Mouse (Mus musculus) heart, embryonic 13.5 days (tissue): ENCODE results near the gene Myo1g. TPM values are rescaled to one million over a fixed set of nuclear protein-coding genes. Genes with fewer than 3 reads are reported as not detected.

ENCODE experiments used
- ATAC-seq: fragments of 200-750 bp; cut with Nextera tagmentation; 2 replicates; pipeline ENCODE4 v1.8.0; 2017; ENCODE audit warnings: moderate TSS enrichment; ENCODE audit not compliant: insufficient number of reproducible peaks, low FRiP score, low TSS enrichment; ENCODE audit errors: extremely low read depth
- H3K27ac ChIP-seq: fragments of 300-500 bp; sonication (generic); replicated peaks from 2 replicates; pipeline ENCODE4 v1.5.1; 2015; ENCODE audit warnings: moderate library complexity, mild to moderate bottlenecking, inconsistent platforms
- H3K27me3 ChIP-seq: fragments of 300-500 bp; sonication (generic); replicated peaks from 2 replicates; pipeline ENCODE4 v1.6.1; 2015; ENCODE audit warnings: mild to moderate bottlenecking, inconsistent platforms
- H3K36me3 ChIP-seq: fragments of 300-500 bp; sonication (generic); 2 replicates; pipeline ENCODE4 v1.6.1; 2015; ENCODE audit warnings: mild to moderate bottlenecking, inconsistent platforms
- H3K4me1 ChIP-seq: fragments of 300-500 bp; sonication (generic); 2 replicates; pipeline ENCODE4 v1.6.1; 2015; ENCODE audit warnings: inconsistent platforms
- H3K4me2 ChIP-seq: fragments of 300-500 bp; sonication (generic); 2 replicates; pipeline ENCODE4 v1.6.1; 2015; ENCODE audit warnings: inconsistent platforms, mild to moderate bottlenecking, moderate library complexity
- H3K4me3 ChIP-seq: fragments of 300-500 bp; sonication (generic); 2 replicates; pipeline ENCODE4 v1.5.1; 2015; ENCODE audit warnings: moderate library complexity, mild to moderate bottlenecking, inconsistent platforms
- H3K9ac ChIP-seq: fragments of 300-500 bp; sonication (generic); 2 replicates; pipeline ENCODE4 v1.6.1; 2015; ENCODE audit warnings: inconsistent platforms, mild to moderate bottlenecking, moderate library complexity
- H3K9me3 ChIP-seq: fragments of 300-500 bp; sonication (generic); 2 replicates; pipeline ENCODE4 v1.6.1; 2016; ENCODE audit warnings: inconsistent platforms
- WGBS: fragments of 180-500 bp; shearing (Covaris S2); methylation state at CpG from one replicate; pipeline ENCODE4 v1.1.7; 2015; ENCODE audit warnings: mixed read lengths; 5-methylcytosine and 5-hydroxymethylcytosine counted together
- polyA plus RNA-seq: library from polyadenylated mRNA; unstranded; fragments of >200 nt; fragmentation: Nextera tagmentation; extraction: Ambion mirVana; gene quantifications from 2 replicates; pipeline ENCODE4 v1.2.1, GENCODE M21; 2015

Myo1g gene
- polyA plus RNA-seq: 0.50 and 0.98 TPM in 2 replicates

DNA sequence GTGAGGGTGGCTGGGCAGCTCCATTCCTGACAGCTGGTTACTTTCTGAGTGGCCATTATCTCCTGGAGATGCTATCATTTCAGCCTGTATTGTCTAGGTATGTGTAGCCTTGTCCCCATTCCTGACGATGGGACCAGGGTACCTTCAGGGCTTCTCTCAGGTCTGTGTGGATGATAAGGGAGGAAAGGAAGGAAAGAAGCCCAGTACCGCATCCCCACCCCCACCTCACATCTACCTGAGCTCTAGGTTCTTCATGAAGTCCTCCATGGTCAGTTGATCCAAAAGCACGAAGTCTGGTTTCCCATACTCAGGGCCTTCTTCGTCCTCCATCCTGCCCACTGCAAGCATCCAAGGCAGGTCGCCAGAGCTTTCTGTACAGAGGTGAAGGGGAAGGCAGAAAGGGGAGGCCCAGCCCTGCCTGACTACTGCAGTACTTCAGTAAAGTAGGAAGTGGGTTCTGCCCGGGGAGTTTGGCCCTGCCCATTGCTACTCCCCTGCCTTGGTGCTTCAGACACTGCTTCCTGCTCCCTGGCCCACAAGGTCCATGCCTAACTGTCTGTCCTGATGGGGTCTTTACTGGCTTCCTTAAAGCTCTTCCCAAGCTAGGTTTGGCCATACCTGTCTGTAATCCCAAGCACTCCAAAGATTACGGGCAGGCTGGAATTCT, at the start of gene Myo1g:
TSS of gene Myo1g (minus strand) at position 459 of the 667 bp plus-strand sequence.
- no peaks in the 10 kb centered on the region for H3K9me3 ChIP-seq
- no peak within 1 kb of the TSS for H3K4me2 ChIP-seq
- WGBS: 65% methylated on average over 7 of the region's 7 CpGs
- H3K4me1 ChIP-seq: no peaks in the 10 kb centered on the region
- H3K27me3 ChIP-seq: 0 out of 2 replicates have a peak, but pooled peaks cover 4% of the 10 kb centered on the region
- no peak for ATAC-seq
- no peak within 1 kb of the TSS for H3K27ac ChIP-seq
- no peak within 1 kb of the TSS for H3K9ac ChIP-seq
- H3K4me3 ChIP-seq: no peak within 1 kb of the TSS
- peaks cover 24% of the 10 kb centered on the region for H3K36me3 ChIP-seq

- H3K9me3 ChIP-seq: no peaks in the 10 kb centered on the region
- 51% methylated on average over 3 of the region's 3 CpGs for WGBS
- no peak overlapping the region; the same call in 1 of the 2 replicates for H3K4me2 ChIP-seq
- H3K4me3 ChIP-seq: no peak overlapping the region
- H3K4me1 ChIP-seq: peaks cover 36% of the 10 kb centered on the region
- H3K36me3 ChIP-seq: peaks cover 38% of the 10 kb centered on the region
- no peak for ATAC-seq
- H3K27me3 ChIP-seq: peaks cover 2% of the 10 kb centered on the region; the same call in 1 of the 2 replicates
- H3K27ac ChIP-seq: no peak overlapping the region
- no peak overlapping the region for H3K9ac ChIP-seq
Measured at GRCm38 (mm10) chr11:6569410-6569777, 48.6 kb upstream of the Myo1g start.

DNA sequence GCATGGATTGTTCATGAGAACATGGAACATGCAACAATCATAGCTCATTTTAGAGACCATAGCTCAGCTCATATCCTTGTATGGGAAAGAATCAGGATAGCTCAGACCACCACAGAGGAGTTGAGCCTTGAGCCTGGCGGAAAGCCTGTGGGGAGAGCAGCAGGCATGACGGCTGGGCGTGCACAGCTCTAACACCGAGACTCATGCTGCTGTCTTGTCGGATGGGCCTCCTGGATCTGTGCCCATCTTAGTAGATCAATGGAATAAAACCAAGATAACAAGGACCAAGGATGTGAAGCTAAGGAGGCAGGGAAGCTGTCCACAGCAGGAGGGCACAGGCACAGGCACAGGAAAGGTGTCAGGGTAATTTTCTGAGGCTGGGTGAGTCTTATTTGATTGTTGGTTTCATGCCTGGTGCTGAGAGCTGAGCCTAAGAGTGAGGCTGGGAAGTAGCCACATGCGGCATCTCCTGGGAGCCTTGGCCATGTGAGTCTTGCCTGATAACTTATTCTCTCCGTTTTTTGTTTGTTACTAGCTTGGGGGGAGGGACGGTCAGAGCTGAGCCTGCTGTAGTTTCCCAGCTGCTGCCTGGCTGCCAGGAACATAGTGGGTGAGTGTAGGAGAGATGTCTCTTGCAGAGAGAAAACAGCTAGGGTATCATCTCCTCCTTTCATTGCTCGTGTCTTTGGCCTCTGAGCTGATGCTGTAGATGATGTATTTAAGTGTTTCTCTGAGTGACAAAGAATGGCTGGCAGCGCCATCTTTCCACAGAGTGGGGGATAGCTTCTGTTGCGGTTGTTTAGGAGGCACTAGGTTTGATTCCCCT, 48.0 kb upstream of the Myo1g start:
- peaks cover 2% of the 10 kb centered on the region; the same call in 1 of the 2 replicates for H3K27me3 ChIP-seq
- H3K4me3 ChIP-seq: no peak overlapping the region
- WGBS: 52% methylated on average over 11 of the region's 11 CpGs
- no peaks in the 10 kb centered on the region for H3K9me3 ChIP-seq
- peaks cover 38% of the 10 kb centered on the region for H3K36me3 ChIP-seq
- H3K4me2 ChIP-seq: peak overlapping the region; percentile 9; the same call in 1 of the 2 replicates
- peak overlapping the region; percentile 53 for H3K27ac ChIP-seq
- peak overlapping the region; percentile 24; the same call in 1 of the 2 replicates for H3K9ac ChIP-seq
- no peak for ATAC-seq
- H3K4me1 ChIP-seq: peaks cover 39% of the 10 kb centered on the region

DNA sequence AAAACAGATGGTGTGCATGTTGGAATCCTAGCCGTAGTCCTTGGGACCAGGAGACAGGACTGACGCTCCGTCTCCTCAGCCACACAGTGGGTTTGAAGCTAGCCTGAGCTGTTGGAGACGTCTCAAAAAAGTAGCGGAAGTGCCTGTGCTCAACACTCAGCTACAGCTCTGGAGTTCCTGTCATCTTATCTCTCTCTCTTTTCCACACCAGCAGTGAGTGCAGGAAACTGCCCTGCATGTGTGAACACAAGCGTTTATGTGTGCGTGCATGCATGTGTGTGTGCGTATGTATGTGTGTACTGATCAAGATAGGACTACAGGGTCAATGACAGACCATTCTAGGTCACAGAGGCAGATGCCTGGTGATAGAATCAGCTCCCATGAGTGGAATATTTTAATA, 47.2 kb upstream of the Myo1g start:
- H3K9me3 ChIP-seq: no peaks in the 10 kb centered on the region
- 31% methylated on average over 8 of the region's 8 CpGs for WGBS
- H3K36me3 ChIP-seq: peaks cover 36% of the 10 kb centered on the region
- H3K4me3 ChIP-seq: no peak overlapping the region
- H3K9ac ChIP-seq: no peak overlapping the region
- H3K4me1 ChIP-seq: peaks cover 38% of the 10 kb centered on the region
- no peak overlapping the region for H3K4me2 ChIP-seq
- ATAC-seq: peak; percentile 34; the same call in 1 of the 2 replicates
- peak overlapping the region; percentile 53 for H3K27ac ChIP-seq
- H3K27me3 ChIP-seq: peaks cover 2% of the 10 kb centered on the region; the same call in 1 of the 2 replicates

DNA sequence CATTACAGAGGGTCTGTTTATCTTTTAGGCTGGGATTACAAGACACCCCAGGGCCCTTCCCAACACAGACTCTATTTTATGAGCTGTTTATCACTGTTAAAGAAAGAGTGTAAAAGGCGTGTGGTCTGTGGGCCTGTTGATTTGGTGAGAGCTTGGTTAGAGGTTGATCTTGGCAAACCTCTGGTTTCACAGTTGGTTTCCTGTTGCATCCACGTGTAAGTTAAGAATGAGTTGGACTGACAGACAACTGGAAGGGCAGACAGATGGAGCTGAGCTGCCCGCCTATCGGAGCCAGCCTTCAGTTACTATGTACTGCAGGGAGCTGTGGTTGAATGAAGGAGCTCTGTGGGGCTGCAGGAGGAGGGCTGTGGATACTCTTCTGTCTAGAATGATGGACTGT, 45.7 kb upstream of the Myo1g start:
- 76% methylated on average over 4 of the region's 4 CpGs for WGBS
- Histone ChIP-seq H3K27ac (no peak overlapping the region), H3K4me3 (no peak overlapping the region), H3K36me3 (peaks cover 26% of the 10 kb centered on the region), H3K4me2 (no peak overlapping the region), H3K9me3 (no peaks in the 10 kb centered on the region), H3K9ac (no peak overlapping the region), H3K27me3 (peaks cover 2% of the 10 kb centered on the region; the same call in 1 of the 2 replicates), H3K4me1 (peaks cover 44% of the 10 kb centered on the region)
- no peak for ATAC-seq

DNA sequence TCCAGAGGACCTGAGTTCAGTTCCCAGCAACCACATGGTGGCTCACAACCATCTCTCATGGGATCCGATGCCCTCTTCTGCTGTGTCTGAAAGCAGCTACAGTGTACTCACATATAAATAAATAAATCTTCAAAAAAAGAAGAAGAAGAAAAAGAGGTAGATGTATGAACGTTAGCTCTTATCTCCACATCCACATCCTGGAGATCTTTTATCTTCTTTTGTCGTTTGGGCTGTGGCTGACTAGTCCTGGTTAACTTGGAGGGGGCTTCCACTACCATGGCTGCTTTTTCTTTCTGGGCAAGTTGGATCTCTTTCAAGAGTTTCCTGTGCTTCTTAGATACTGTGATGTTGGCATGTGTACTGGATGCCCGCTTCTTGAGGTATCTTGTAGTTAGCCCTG, 42.4 kb upstream of the Myo1g start:
- no peak overlapping the region for H3K9ac ChIP-seq
- no peak overlapping the region for H3K27ac ChIP-seq
- WGBS: 85% methylated on average over 4 of the region's 4 CpGs
- H3K36me3 ChIP-seq: peaks cover 11% of the 10 kb centered on the region
- no peak overlapping the region for H3K4me3 ChIP-seq
- peaks cover 29% of the 10 kb centered on the region for H3K4me1 ChIP-seq
- H3K9me3 ChIP-seq: no peaks in the 10 kb centered on the region
- no peak overlapping the region for H3K4me2 ChIP-seq
- no peaks in the 10 kb centered on the region for H3K27me3 ChIP-seq
- ATAC-seq: no peak

DNA sequence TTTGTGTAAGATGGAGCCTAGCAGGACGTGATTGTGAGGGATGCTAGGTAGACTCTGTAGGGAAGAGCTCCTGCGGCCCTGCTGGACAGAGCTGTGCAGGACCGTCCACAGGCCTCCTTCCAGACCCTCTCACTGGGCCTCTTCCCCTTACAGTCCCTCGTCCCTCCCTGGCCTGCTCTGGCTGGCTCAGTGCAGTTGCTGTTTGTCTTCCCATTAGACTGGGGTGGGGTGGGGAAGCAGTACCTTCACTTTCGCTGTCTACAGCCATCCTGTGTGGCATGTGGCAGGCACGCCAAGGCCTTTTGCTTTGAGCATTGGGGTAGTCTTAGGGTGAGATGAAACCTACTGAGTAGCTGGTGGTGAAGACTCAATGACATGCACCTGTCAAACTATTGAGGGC, 41.6 kb upstream of the Myo1g start:
- WGBS: 69% methylated on average over 6 of the region's 6 CpGs
- no peaks in the 10 kb centered on the region for H3K27me3 ChIP-seq
- no peak overlapping the region for H3K4me2 ChIP-seq
- H3K36me3 ChIP-seq: peaks cover 12% of the 10 kb centered on the region
- no peaks in the 10 kb centered on the region for H3K9me3 ChIP-seq
- no peak for ATAC-seq
- H3K27ac ChIP-seq: no peak overlapping the region
- no peak overlapping the region for H3K4me3 ChIP-seq
- H3K4me1 ChIP-seq: peaks cover 29% of the 10 kb centered on the region
- no peak overlapping the region for H3K9ac ChIP-seq

DNA sequence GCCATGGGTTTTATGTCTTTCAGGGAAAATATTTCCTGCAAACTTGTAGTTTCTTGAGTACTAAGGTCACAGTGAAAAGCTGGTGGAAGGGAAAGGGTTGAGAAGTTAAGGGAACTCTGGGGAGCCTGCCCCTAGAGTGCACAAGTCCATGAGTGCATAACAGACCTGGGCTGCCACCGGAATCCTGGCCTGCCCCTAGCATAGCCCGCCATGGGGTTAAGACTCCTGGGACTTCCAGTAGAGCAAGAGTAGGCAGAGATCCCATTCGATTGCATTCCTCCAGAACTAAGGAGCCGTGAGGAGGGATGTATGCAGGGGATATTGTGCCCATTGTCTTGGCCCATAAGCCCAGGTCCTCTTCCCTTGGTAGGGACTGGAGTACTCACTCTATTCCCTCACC, 40.7 kb upstream of the Myo1g start:
- Histone ChIP-seq H3K4me3 (no peak overlapping the region), H3K36me3 (peaks cover 19% of the 10 kb centered on the region), H3K9me3 (no peaks in the 10 kb centered on the region), H3K9ac (no peak overlapping the region), H3K27ac (no peak overlapping the region), H3K27me3 (no peaks in the 10 kb centered on the region), H3K4me2 (no peak overlapping the region), H3K4me1 (peaks cover 29% of the 10 kb centered on the region)
- no peak for ATAC-seq
- 94% methylated on average over 4 of the region's 4 CpGs for WGBS

DNA sequence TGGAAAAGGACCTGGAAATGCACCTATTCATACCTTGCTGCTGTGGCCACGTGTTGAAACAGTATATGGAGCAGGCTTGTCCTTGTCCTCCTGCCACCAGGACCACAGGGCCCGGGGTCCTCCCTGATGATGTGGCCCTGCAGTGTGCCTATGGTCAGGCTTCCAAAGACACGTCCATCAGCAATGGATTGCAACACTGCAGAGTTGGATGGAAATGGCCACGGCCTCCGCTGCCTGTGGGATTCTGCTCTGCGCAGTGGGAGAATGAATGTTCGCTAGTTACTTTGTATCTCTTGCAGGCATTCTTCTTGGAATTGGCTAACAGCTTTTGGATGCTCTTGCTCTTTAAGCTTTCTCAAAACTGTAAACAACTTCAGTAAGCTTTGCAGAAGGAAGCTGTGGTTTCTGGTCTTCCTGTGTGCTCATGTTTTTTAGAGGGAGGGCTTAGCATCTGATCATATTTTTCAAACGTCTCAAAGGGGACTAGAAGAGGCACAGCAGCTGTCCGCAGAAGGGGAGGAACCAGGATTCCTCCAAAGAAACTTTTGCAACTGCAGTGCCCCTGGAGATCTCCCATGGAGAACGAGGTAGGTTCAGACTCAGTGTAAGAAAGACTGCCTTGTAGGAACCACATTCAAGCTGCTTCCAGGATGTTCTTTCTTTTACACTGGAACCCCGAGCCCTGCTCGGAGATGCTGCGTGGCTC, 40.0 kb upstream of the Myo1g start:
- Histone ChIP-seq H3K4me1 (peaks cover 29% of the 10 kb centered on the region), H3K27me3 (no peaks in the 10 kb centered on the region), H3K36me3 (peaks cover 19% of the 10 kb centered on the region), H3K4me3 (no peak overlapping the region), H3K27ac (no peak overlapping the region), H3K9me3 (no peaks in the 10 kb centered on the region), H3K9ac (no peak overlapping the region), H3K4me2 (no peak overlapping the region)
- WGBS: 84% methylated on average over 13 of the region's 13 CpGs
- no peak for ATAC-seq

DNA sequence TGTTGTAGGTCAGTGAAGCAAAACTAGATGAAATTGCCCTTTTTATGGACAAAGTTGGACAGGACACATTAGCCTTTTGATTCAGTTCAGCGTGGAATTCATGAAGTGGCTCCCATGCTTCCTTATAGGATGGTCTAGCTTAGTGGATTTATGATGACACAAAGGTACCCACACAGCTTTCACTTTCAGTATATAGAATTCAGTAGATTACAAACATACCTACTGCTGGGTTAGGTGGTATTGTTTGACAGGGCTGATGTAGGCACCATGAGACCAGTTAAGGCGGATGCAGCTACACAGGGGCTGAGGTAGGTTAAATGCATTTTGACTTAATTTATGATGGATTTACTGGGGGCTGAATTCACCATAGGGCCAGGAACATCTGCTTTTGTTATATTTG, 39.2 kb upstream of the Myo1g start:
- ATAC-seq: no peak

DNA sequence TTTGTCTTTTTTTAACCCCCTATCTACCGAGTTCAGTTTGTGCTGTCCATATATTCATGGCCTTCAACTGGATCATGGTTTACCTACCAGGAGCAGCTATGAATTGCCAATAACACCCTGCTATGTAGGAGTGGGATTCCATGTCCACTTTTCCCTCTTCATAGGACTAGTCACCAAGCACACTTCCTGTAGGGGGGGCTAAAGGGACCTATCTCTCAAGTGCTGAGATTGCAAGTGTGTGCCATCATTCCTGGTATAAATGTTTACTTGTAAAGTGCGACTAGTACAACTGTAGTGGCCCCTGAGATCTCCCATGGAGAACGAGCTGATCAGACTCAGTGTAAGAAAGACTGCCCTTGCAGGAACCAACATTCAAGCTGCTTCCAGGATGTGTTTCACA, 37.5 kb upstream of the Myo1g start:
- no peak overlapping the region for H3K9ac ChIP-seq
- H3K9me3 ChIP-seq: no peaks in the 10 kb centered on the region
- no peak for ATAC-seq
- WGBS: 66% methylated on average over 3 of the region's 3 CpGs
- H3K27me3 ChIP-seq: no peaks in the 10 kb centered on the region
- H3K4me1 ChIP-seq: peaks cover 29% of the 10 kb centered on the region
- H3K4me3 ChIP-seq: no peak overlapping the region
- H3K4me2 ChIP-seq: no peak overlapping the region
- H3K36me3 ChIP-seq: peaks cover 18% of the 10 kb centered on the region
- no peak overlapping the region for H3K27ac ChIP-seq

More for the DNA sequence above, 39.2 kb upstream of the Myo1g start:
- Histone ChIP-seq H3K4me1 (peaks cover 30% of the 10 kb centered on the region), H3K27ac (no peak overlapping the region), H3K36me3 (peaks cover 15% of the 10 kb centered on the region), H3K4me2 (no peak overlapping the region), H3K9me3 (no peaks in the 10 kb centered on the region), H3K4me3 (no peak overlapping the region), H3K9ac (no peak overlapping the region), H3K27me3 (no peaks in the 10 kb centered on the region)
- WGBS: 99% methylated on average over 2 of the region's 2 CpGs
